Mouse (Mus musculus) limb, embryonic 12.5 days (tissue): ENCODE data around the gene Tnnt1. TPM values are rescaled to one million over a fixed set of nuclear protein-coding genes. Genes with fewer than 3 reads are reported as not detected.
A peak's percentile ranks its signal among the peaks of the same experiment; 100 is the strongest.

Experiments used
- ATAC-seq: fragments of 200-750 bp; cut with Nextera tagmentation; 2 replicates; pipeline ENCODE4 v1.8.0; 2017; ENCODE audit warnings: low read depth, moderate TSS enrichment; ENCODE audit not compliant: insufficient number of reproducible peaks, insufficient read depth, low FRiP score, low TSS enrichment
- H3K27ac ChIP-seq: fragments of 300-500 bp; sonication (generic); 2 replicates; pipeline ENCODE4 v1.5.1; 2016; ENCODE audit warnings: mild to moderate bottlenecking, moderate library complexity
- H3K27me3 ChIP-seq: fragments of 300-500 bp; sonication (generic); 2 replicates; pipeline ENCODE4 v1.6.1; 2016; ENCODE audit warnings: mild to moderate bottlenecking, moderate library complexity
- H3K36me3 ChIP-seq: fragments of 300-500 bp; sonication (generic); 2 replicates; pipeline ENCODE4 v1.6.1; 2016; ENCODE audit warnings: mild to moderate bottlenecking, moderate library complexity
- H3K4me1 ChIP-seq: fragments of 300-500 bp; sonication (generic); replicated peaks from 2 replicates; pipeline ENCODE4 v1.6.1; 2016
- H3K4me2 ChIP-seq: fragments of 300-500 bp; sonication (generic); 2 replicates; pipeline ENCODE4 v1.6.1; 2016; ENCODE audit warnings: mild to moderate bottlenecking, moderate library complexity
- H3K4me3 ChIP-seq: fragments of 300-500 bp; sonication (generic); replicated peaks from 2 replicates; pipeline ENCODE4 v1.5.1; 2016; ENCODE audit warnings: mild to moderate bottlenecking
- H3K9ac ChIP-seq: fragments of 300-500 bp; sonication (generic); replicated peaks from 2 replicates; pipeline ENCODE4 v1.6.1; 2016; ENCODE audit warnings: mild to moderate bottlenecking, moderate library complexity
- H3K9me3 ChIP-seq: fragments of 300-500 bp; sonication (generic); 2 replicates; pipeline ENCODE4 v1.6.1; 2016; ENCODE audit warnings: mild to moderate bottlenecking, moderate library complexity
- WGBS: fragments of 180-500 bp; shearing (Covaris S2); methylation state at CpG from one replicate; pipeline ENCODE4 v1.1.7; 2016; 5-methylcytosine and 5-hydroxymethylcytosine counted together
- polyA plus RNA-seq: library from polyadenylated mRNA; unstranded; fragments of >200 nt; fragmentation: Nextera tagmentation; extraction: Ambion mirVana; gene quantifications from 2 replicates; pipeline ENCODE4 v1.2.1, GENCODE M21; 2016

The Tnnt1 gene
- polyA plus RNA-seq, 1 experiment from 2014 or later = 186 TPM

- WGBS = 95% methylated on average over 3 of the region's 3 CpGs
- Histone ChIP-seq H3K27ac (no peak overlapping the region), H3K9ac (no peak overlapping the region), H3K9me3 (no peaks in the 10 kb centered on the region), H3K27me3 (no peaks in the 10 kb centered on the region), H3K4me3 (no peak overlapping the region), H3K4me2 (no peak overlapping the region), H3K4me1 (peaks cover 46% of the 10 kb centered on the region), H3K36me3 (peaks cover 61% of the 10 kb centered on the region)
- no peak for ATAC-seq
Observed at GRCm38 (mm10) chr7:4496468-4496867, 19.7 kb downstream of the Tnnt1 start.

GRCm38 (mm10) chr7:4493991-4494390, 22.2 kb downstream of the Tnnt1 start:
- no peak for ATAC-seq
- no peak overlapping the region for H3K9ac ChIP-seq

GRCm38 (mm10) chr7:4492284-4493224, 23.6 kb downstream of the Tnnt1 start:
- ATAC-seq = peak; percentile 56; the same call in 1 of the 2 replicates
- Histone ChIP-seq H3K4me3 (no peak overlapping the region), H3K4me1 (peaks cover 18% of the 10 kb centered on the region), H3K27me3 (no peaks in the 10 kb centered on the region), H3K9ac (no peak overlapping the region), H3K4me2 (no peak overlapping the region), H3K36me3 (peaks cover 84% of the 10 kb centered on the region), H3K27ac (peak overlapping the region; percentile 12; the same call in 1 of the 2 replicates), H3K9me3 (no peaks in the 10 kb centered on the region)
- 75% methylated on average over 13 of the region's 13 CpGs for WGBS

More at GRCm38 (mm10) chr7:4493991-4494390, 22.2 kb downstream of the Tnnt1 start:
- Histone ChIP-seq H3K27ac (no peak overlapping the region), H3K4me1 (peaks cover 31% of the 10 kb centered on the region), H3K4me2 (no peak overlapping the region), H3K4me3 (no peak overlapping the region), H3K36me3 (peaks cover 74% of the 10 kb centered on the region), H3K9me3 (no peaks in the 10 kb centered on the region), H3K27me3 (no peaks in the 10 kb centered on the region)
- 94% methylated on average over 1 of the region's 1 CpGs for WGBS

GRCm38 (mm10) chr7:4491308-4491707, 24.9 kb downstream of the Tnnt1 start:
- H3K36me3 ChIP-seq = peaks cover 85% of the 10 kb centered on the region
- no peak for ATAC-seq
- no peak overlapping the region for H3K4me3 ChIP-seq

DNA sequence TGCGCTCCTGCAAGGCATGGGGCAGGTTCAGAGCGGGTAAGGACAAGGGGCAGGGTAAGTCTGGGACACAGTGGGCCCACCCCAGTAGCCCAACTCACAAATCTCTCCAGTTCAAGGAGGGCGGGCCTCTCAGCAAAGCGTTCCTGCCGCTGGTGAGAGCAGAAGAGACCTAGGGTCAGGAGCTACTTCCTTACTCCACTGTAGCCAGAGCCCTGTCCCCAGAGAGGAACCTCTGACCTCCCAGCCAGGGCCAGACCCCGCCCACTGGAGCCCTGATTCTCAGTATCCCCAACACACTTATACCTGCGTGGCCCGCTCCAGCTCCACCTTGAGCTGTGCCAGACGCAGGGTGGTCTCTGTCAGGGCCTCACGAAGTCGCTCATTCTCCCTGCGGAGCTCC, 33.9 kb downstream of the Tnnt1 start:
- no peak for ATAC-seq
- H3K4me2 ChIP-seq = no peak overlapping the region
- 87% methylated on average over 12 of the region's 12 CpGs for WGBS

More at GRCm38 (mm10) chr7:4491308-4491707, 24.9 kb downstream of the Tnnt1 start:
- no peak overlapping the region for H3K27ac ChIP-seq
- WGBS = 86% methylated on average over 6 of the region's 6 CpGs
- H3K27me3 ChIP-seq = no peaks in the 10 kb centered on the region
- peaks cover 18% of the 10 kb centered on the region for H3K4me1 ChIP-seq
- no peak overlapping the region for H3K9ac ChIP-seq
- H3K4me2 ChIP-seq = no peak overlapping the region
- H3K9me3 ChIP-seq = no peaks in the 10 kb centered on the region

DNA sequence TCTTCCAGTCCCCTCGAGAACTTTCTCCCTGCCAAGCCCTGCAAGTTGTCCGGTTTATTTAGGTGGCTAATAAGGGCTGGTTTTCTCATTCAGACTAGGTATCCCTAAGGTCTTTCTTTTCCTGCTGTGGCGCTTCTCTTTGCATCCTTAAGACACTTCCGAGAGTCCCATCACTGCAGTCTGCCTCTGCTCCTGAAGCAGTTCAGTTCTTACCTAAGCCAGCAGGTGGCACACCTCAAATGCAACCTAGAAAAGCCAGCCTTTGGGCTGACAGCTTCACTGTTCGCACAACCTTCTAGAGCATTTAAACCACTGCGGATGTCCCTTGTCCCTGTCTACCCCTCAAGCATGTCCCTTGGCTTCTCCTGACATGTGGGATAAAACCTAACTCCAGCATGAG, 36.5 kb downstream of the Tnnt1 start:
- no peak overlapping the region for H3K27ac ChIP-seq
- H3K4me3 ChIP-seq = 0 out of 2 replicates have a peak overlapping the region, but pooled peaks have one; percentile 51
- no peak for ATAC-seq
- no peak overlapping the region for H3K9ac ChIP-seq
- H3K9me3 ChIP-seq = no peaks in the 10 kb centered on the region
- peaks cover 40% of the 10 kb centered on the region for H3K36me3 ChIP-seq
- peak overlapping the region; percentile 76; the same call in 1 of the 2 replicates for H3K4me2 ChIP-seq
- H3K4me1 ChIP-seq = peaks cover 19% of the 10 kb centered on the region
- peaks cover 25% of the 10 kb centered on the region for H3K27me3 ChIP-seq
- 32% methylated on average over 6 of the region's 6 CpGs for WGBS

More for the DNA sequence above, 33.9 kb downstream of the Tnnt1 start:
- peaks cover 18% of the 10 kb centered on the region for H3K4me1 ChIP-seq
- no peaks in the 10 kb centered on the region for H3K9me3 ChIP-seq
- peaks cover 4% of the 10 kb centered on the region; the same call in 1 of the 2 replicates for H3K27me3 ChIP-seq
- peaks cover 66% of the 10 kb centered on the region for H3K36me3 ChIP-seq
- H3K27ac ChIP-seq = no peak overlapping the region
- H3K4me3 ChIP-seq = no peak overlapping the region
- H3K9ac ChIP-seq = no peak overlapping the region

DNA sequence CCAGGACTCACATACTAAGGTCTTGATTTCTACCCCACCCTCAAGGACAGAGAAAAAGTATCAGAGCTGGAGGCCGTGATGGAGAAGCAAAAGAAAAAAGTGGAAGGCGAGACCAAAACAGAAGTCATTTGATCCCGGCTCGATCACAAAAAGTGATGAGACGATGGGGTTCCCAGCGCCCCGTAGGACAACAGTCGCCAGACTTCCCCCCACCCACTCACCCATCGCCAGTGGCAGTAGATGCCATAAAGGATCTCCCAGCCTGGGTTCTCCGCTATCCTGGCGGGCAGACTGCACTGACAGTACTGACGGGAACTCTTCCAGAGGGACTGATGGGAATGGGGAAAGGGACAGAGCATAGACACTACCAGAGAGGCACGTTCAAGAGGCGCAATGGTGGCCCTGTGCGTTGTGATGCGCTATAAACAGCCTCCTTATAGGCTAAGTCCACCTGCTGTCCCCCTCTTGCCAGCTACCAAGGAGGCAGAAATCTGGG, 37.3 kb downstream of the Tnnt1 start:
- WGBS = 3% methylated on average over 16 of the region's 16 CpGs

DNA sequence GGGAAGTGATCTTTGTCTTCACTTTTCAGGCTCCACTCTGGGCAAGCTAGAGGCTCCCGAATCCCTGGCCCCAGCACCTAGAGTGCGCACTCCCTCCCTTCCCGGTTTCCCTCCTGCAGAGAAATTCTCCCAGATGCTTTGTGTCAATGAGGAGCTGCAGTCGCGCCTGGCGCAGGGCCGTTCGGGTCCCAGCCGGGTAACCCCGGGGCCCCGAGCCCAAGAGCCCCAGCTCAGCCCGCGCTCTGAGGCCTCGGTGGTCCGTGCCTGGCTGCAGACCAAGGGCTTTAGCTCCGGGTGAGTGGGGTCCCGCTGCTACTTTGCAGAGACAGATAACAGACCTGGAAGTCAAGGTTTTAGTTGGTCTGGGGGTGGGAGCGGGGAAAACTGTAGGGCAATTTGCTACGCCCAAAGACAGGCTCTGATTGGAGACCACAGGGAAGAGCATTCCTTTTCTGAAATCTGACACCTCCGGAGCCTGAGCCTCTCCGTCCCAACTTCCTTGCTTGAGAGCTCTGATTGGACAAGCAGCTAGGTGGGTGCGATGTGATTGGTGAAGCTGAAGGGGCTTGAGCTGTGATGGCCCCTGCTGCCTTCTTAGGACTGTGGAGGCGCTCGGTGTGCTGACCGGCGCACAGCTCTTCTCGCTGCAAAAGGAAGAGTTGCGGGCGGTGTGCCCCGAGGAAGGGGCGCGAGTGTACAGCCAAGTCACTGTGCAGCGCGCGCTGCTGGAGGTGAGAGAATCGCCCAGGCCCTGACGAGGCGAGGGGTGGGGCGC, 38.0 kb downstream of the Tnnt1 start:
- H3K4me2 ChIP-seq = peak overlapping the region; percentile 76
- under 1% methylated on average over 39 of the region's 39 CpGs for WGBS
- peaks cover 40% of the 10 kb centered on the region for H3K27me3 ChIP-seq
- H3K9me3 ChIP-seq = no peaks in the 10 kb centered on the region
- peak overlapping the region; percentile 95 for H3K27ac ChIP-seq
- peaks cover 26% of the 10 kb centered on the region for H3K36me3 ChIP-seq
- peak overlapping the region; percentile 51 for H3K4me3 ChIP-seq
- peak overlapping the region; percentile 61 for H3K9ac ChIP-seq
- peak; percentile 96 for ATAC-seq
- H3K4me1 ChIP-seq = peaks cover 19% of the 10 kb centered on the region

More for the DNA sequence above, 37.3 kb downstream of the Tnnt1 start:
- Histone ChIP-seq H3K9ac (peak overlapping the region; percentile 61), H3K4me1 (peaks cover 19% of the 10 kb centered on the region), H3K4me2 (peak overlapping the region; percentile 76), H3K27me3 (peaks cover 33% of the 10 kb centered on the region), H3K36me3 (peaks cover 32% of the 10 kb centered on the region), H3K4me3 (peak overlapping the region; percentile 51), H3K9me3 (no peaks in the 10 kb centered on the region), H3K27ac (peak overlapping the region; percentile 95)
- ATAC-seq = no peak

DNA sequence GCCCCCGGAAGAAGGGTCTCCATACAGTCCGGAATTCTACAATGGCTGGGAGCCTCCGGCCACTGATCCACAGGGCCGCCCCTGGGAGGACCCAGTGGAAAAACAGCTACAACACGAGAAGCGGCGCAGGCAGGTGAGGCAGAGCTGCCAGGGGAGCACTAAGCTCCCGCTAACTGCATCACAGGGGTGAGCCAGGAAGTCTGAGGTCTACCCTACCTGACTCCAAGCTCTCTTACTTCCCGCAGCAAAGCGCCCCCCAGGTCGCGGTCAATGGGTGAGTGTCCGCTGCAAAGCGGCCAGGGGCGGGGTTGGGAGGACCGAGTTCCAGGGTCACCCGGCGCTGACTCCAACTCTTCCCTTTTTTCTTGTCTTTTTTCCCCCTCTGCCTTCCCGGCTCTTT, 42.2 kb downstream of the Tnnt1 start:
- ATAC-seq = no peak
- Histone ChIP-seq H3K36me3 (no peaks in the 10 kb centered on the region), H3K27me3 (peaks cover 79% of the 10 kb centered on the region), H3K4me3 (0 out of 2 replicates have a peak overlapping the region, but pooled peaks have one; percentile 1), H3K9me3 (no peaks in the 10 kb centered on the region), H3K4me2 (no peak overlapping the region), H3K4me1 (peaks cover 16% of the 10 kb centered on the region), H3K9ac (no peak overlapping the region), H3K27ac (no peak overlapping the region)
- WGBS = 10% methylated on average over 19 of the region's 19 CpGs

DNA sequence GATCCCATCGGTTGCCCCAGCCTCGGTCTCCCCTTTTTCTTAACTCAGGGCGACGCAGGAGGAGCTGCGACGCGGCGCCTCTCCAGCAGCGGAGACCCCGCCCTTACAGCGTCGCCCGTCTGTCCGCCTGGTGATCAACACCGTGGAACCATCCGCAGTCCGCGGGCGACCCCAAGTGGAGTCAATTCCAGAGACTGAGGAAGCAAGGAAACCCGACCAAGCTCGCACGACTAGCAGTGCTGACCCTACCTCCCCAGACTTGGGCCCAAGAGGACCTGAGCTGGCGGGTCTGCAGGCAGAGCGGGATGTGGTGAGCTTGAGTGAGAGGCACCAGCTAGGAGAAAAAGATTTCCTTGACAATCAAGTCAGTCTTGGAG, 45.0 kb downstream of the Tnnt1 start:
- Histone ChIP-seq H3K27me3 (peaks cover 69% of the 10 kb centered on the region), H3K9ac (peak overlapping the region; percentile 31; the same call in 1 of the 2 replicates)

More for the DNA sequence above, 45.0 kb downstream of the Tnnt1 start:
- H3K4me1 ChIP-seq = peaks cover 6% of the 10 kb centered on the region; the same call in 1 of the 2 replicates
- H3K36me3 ChIP-seq = no peaks in the 10 kb centered on the region
- WGBS = under 1% methylated on average over 24 of the region's 24 CpGs
- peak; percentile 63 for ATAC-seq
- H3K9me3 ChIP-seq = no peaks in the 10 kb centered on the region
- no peak overlapping the region for H3K27ac ChIP-seq
- H3K4me3 ChIP-seq = peak overlapping the region; percentile 40
- peak overlapping the region; percentile 68 for H3K4me2 ChIP-seq
